Mouse (Mus musculus) neural tube, embryonic 10.5 days (tissue): ENCODE data around the gene Mettl17.

Source experiments
- DNase-seq: peaks from one replicate; pipeline ENCODE4 v3.0.0-alpha.2; 2017; ENCODE audit warnings: low spot score; ENCODE audit errors: extremely low spot score

Mettl17 gene

GRCm38 (mm10) chr14:51929309-51929943 is 44.8 kb downstream of the Mettl17 start:
- no peak for DNase-seq

GRCm38 (mm10) chr14:51929968-51930367 is 45.3 kb downstream of the Mettl17 start:
- no peak for DNase-seq

DNA sequence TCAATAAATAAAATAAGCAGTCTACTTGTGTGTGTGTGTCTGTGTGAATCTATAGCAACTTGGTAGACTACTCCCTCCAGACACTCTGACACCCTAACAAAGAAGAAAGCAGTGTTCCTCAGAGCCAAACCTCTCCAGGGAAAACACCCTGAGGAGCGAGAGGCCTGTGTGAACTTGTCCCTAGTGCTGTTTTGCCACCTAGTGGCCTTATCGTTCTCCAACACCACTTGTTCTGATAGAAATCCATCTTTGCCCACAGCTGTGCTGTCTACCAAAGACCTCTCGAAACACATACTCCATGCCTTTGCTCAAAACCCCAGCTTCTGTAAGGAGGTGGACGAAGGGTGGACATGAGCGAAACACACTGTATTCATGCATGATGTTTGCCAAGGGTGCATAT is 46.2 kb downstream of the Mettl17 start:
- DNase-seq: peak; percentile 47

DNA sequence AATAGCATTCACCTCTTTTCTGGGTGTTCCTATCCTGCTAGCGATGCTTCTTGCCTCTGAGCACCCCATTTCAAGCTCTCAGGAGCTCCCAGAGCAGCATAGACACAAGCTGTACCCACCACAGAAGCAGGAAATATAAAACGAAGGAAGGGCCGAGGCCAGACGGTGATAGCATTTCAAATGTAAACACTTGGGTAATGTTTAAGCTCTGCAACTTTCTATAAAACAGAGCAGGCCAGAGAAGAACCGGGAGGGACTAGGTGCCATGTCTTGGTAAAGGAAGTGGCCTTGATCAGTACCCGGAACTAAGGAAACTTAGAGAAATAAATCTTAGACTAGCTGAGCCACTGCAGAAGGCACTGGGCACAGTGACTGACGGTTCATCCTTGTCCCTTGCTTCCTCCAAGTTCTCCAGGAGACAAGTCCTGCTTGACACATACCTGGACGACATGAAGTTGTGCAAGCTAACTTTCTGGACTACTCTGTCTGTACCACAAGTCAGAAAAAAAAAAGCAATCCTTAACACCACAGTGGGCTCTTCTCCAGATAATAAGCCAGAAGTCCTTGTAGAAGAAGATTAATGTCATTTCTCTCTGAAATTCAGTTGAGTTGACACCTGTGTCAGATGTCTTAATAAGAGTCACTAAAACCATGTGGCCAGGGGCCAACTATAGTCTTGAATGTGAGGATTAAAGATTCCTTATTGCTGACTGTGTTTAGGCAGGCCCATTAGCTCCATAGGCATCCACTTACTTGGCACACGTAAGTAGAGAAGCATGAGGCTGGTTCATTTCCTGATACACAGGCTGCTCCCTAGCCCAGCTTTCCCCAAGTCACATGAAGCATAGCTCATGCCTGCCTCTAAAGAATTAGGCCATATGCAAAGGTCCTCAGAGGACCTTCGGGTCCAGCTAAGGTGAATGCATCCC is 47.7 kb downstream of the Mettl17 start:
- DNase-seq: no peak

GRCm38 (mm10) chr14:51939005-51939404 is 54.4 kb downstream of the Mettl17 start:
- no peak for DNase-seq

DNA sequence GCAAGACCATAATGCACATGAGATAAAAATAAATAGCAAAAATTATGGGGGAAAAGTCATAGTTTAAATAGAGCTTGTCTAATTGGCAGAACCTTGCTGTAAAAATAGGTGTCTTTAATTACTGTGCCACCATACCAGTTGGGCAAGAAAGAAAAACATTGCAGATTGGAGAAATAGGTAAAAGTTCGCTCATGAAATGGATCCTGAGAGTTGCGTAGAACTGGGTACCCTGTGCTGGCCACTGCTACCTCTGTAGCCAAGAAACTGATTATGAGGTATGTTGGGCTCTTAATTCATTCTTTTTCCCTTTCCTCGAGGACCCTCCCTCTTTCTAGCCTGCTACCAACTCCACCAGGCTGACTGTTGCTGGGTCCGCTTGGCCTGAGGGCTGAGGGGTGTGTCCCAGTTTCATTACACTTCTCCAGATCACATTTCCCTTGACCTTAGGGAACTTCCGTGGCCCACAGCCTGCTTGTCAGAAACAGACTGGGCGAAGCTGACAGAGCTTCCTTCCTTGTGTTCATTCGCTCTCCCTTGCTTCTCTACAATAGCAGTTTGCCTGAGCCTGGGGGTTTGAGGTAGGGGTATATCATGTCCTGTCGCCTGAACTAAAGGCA is 56.4 kb downstream of the Mettl17 start:
- DNase-seq: no peak

- no peak for DNase-seq
These were observed 56.9 kb downstream of the Mettl17 start for GRCm38 (mm10) chr14:51941577-51941976.

GRCm38 (mm10) chr14:51942236-51942635 is 57.6 kb downstream of the Mettl17 start:
- no peak for DNase-seq
